Mouse (Mus musculus): ENCODE measurements around the gene Sufu.

DNA sequence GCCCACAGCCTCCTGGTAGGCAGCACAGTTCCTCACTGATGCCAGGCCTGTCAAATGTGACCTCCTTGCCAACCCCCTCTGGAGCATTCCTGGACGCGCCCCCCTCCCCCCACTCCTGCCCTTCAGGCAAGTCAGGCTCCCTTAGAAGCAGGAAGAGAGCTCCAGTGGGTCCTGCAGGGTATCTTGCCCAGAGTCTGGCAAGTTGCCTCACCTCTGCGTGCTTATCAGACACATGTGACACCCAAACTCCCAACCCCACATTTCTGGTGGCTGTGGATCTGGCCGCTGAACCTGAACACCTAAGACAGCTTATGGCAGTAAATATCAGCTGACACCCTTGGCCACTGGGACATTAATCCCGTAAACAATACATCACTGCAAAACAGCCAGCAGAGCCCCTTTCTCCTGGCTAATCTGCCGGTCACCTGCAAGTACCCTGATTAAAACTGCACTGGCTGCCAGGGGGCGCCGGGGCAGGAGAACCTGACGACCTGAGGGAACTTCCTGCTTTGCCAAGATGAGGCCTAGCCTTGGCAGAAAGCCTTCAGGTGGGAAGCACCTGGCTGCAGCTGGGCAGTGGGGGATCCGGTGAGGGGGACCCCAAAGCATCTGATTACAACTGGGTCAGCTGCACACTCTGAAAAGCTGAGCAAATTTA is 135.5 kb downstream of the Sufu start:
- TF ChIP-seq TCF12 (IDR thresholded peaks at IDR 0.05; ENCODE audit: insufficient read depth, poor library complexity, severe bottlenecking) (no peak), POLR2A (IDR thresholded peaks at IDR 0.05; ENCODE audit: insufficient read length, low read depth) (no peak), USF1 (IDR thresholded peaks at IDR 0.05; ENCODE audit: low read depth) (no peak)
